Mouse (Mus musculus): ENCODE measurements around the gene Zfp229. TPM values are rescaled to one million over a fixed set of nuclear protein-coding genes. Genes with fewer than 3 reads are reported as not detected.

Gene Zfp229
- polyA plus RNA-seq, 1 experiment from 2014 or later: 5.8 TPM

Other genes starting within 250 kb of the Zfp229 start
- gene Zfp53, start 241.8 kb upstream of the Zfp229 start, polyA plus RNA-seq (2014; fragmentation: Nextera tagmentation; extraction: Ambion mirVana): 7.5 and 7.8 TPM in 2 replicates
- 1.7 and 2.5 TPM in 2 replicates for gene Zfp52, start 195.3 kb upstream of the Zfp229 start, polyA plus RNA-seq (2014; fragmentation: Nextera tagmentation; extraction: Ambion mirVana)
- gene Zfp948, start 163.8 kb upstream of the Zfp229 start, polyA plus RNA-seq (2014; fragmentation: Nextera tagmentation; extraction: Ambion mirVana): 13.7 and 14.9 TPM in 2 replicates
- 3.4 and 3.9 TPM in 2 replicates for gene Zfp983, start 80.2 kb upstream of the Zfp229 start, polyA plus RNA-seq (2014; fragmentation: Nextera tagmentation; extraction: Ambion mirVana)
- 6.1 and 8.7 TPM in 2 replicates for gene Gm10226, start 38.9 kb upstream of the Zfp229 start, polyA plus RNA-seq (2014; fragmentation: Nextera tagmentation; extraction: Ambion mirVana)
- 9.7 and 9.9 TPM in 2 replicates for gene Zfp760, start 23.1 kb upstream of the Zfp229 start, polyA plus RNA-seq (2014; fragmentation: Nextera tagmentation; extraction: Ambion mirVana)
- 3.8 and 5.9 TPM in 2 replicates for gene Zfp820, start 115.0 kb downstream of the Zfp229 start, polyA plus RNA-seq (2014; fragmentation: Nextera tagmentation; extraction: Ambion mirVana)
- 3.2 and 4.3 TPM in 2 replicates for gene Zfp995, start 179.1 kb downstream of the Zfp229 start, polyA plus RNA-seq (2014; fragmentation: Nextera tagmentation; extraction: Ambion mirVana)
- 20.0 and 21.5 TPM in 2 replicates for gene Zfp942, start 231.7 kb downstream of the Zfp229 start, polyA plus RNA-seq (2014; fragmentation: Nextera tagmentation; extraction: Ambion mirVana)
- gene Zfp943, start 231.8 kb downstream of the Zfp229 start, polyA plus RNA-seq (2014; fragmentation: Nextera tagmentation; extraction: Ambion mirVana): 12.6 and 12.8 TPM in 2 replicates